Mouse (Mus musculus): Measurements from ENCODE around the gene Mcm10.
"Not testable (repeated sequence)": the region's sequence is repeated elsewhere in the genome, so short reads cannot be mapped to it uniquely, and the experiment has no call there.

Mcm10 gene

GRCm38 (mm10) chr2:4983987-4984386 is 28.6 kb downstream of the Mcm10 start:
- DNase-seq, result no peak

GRCm38 (mm10) chr2:4978091-4978490 is 34.5 kb downstream of the Mcm10 start:
- peak; percentile 8 for DNase-seq

GRCm38 (mm10) chr2:4975807-4976206 is 36.8 kb downstream of the Mcm10 start, which contains the start of gene Ucma:
Ucma (plus strand) TSS chr2:4976122.
- no peak for DNase-seq

GRCm38 (mm10) chr2:4969083-4969482 is 43.5 kb downstream of the Mcm10 start:
- no peak for DNase-seq

- no peak for DNase-seq
Measured at GRCm38 (mm10) chr2:4967806-4968205, 44.8 kb downstream of the Mcm10 start.

- DNase-seq, result no peak
Measured at GRCm38 (mm10) chr2:4958039-4958438, 54.6 kb downstream of the Mcm10 start.

GRCm38 (mm10) chr2:4954216-4954760 is 58.3 kb downstream of the Mcm10 start:
- no peak for DNase-seq

- no peak for DNase-seq
Measured at GRCm38 (mm10) chr2:4950986-4951385, 61.6 kb downstream of the Mcm10 start.

GRCm38 (mm10) chr2:4949691-4950090 is 62.9 kb downstream of the Mcm10 start:
- DNase-seq, result not testable (repeated sequence)

- no peak for DNase-seq
Measured at GRCm38 (mm10) chr2:4940861-4941260, 71.7 kb downstream of the Mcm10 start.

All from cerebellum, adult 9-10 months (tissue).